Mouse (Mus musculus) kidney, postnatal 4 days (tissue): ENCODE measurements around the gene Trak1.
"Not testable (repeated sequence)": the region's sequence is repeated elsewhere in the genome, so short reads cannot be mapped to it uniquely, and the experiment has no call there.

Experiments used
- DNase-seq, 2 experiments: peaks; one replicate each; pipeline ENCODE4 v3.0.0; 2021; ENCODE audit warnings: mixed read lengths in 2 of 2

Trak1 gene

DNA sequence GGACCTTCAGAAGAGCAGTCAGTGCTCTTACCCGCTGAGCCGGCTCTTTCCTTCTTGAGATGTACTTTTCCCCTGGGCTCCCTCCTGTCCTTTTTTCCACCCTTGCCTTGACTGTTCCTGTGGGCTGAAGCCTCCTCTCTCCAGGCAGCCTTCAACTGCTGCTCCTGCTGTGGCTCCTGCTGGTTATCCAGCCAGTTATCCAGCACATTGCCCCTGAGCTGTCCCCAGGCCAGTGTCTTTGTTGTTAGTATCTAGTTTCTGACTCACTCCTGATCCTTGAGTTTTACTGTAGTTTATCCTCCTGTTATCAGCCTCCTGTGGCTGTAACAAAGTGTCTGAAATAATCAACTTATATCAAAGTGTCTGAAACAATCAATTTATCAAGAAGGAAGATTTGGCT is 23.8 kb downstream of the Trak1 start:
- DNase-seq, result no peak

DNA sequence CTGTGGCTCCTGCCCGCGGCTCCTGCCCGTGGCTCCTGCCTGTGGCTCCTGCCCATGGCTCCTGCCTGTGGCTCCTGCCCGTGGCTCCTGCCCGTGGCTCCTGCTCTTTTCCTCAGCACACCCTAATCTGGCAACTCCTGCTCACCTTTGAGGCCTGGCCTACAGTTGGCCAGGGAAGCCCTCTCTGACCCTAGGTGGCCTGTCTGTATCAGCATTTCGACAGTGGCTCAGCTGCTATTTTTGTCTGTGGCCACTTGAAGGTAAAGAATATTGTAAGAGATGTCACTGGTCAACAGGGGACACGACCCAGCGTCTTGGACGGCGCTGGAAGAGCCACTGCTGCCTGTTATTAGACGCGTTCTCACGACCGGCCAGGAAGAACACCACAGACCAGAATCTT is 24.7 kb downstream of the Trak1 start:
- DNase-seq, result no peak

DNA sequence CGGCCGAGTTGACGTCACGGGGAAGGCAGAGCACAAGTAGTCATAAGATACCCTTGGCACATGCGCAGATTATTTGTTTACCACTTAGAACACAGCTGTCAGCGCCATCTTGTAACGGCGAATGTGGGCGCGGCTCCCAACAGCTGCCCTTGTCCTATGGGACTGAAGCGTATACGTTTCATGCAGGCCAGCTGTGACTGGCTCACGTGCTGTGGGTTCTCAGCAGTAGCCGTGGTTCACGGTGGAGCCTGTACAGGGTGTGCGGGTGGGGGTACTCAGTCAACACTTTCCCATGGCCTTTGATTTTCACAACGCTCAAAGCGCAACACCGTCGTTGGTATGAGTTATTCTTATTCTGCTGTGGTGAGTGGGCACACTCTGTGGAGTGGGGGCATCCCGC is 31.0 kb downstream of the Trak1 start:
- not testable (repeated sequence) for DNase-seq

DNA sequence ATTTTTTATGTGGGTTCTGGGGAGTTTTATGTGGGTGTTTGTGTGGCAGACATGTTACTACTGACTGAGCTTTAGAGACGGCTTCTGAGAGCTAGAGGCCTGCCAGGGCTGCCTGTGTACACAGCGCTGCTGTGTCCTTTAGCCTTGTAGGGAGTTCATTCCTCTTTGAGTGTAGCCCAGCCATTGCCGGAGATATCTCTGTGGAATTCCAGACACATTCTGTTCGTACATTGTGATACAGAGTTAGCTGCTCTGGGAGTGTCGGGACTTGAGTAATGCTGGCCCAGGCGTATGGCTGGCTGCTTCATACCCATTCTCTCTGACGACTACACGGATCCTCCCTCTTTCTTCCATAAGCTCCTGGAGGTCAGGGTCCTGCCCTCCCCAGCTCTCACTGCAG is 31.9 kb downstream of the Trak1 start:
- no peak for DNase-seq

DNA sequence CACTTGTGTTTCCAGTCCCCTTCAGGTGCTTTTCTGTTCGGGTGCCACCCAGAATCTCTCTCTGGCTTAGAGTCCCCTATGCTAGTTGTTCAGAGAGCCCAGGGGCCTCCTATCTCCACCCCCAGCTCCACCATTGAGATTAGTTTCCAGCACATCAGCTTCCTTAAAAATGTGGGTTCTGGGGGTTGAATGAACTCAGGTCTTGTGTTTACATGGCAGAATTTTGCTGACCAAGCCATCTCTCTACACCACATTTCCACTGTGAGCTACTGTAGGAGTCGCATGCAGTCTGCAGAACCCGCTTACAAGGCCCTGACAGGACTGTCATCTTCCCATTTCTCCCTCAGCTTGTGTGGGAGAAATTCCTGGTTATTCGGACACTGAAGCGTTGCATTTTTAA is 32.8 kb downstream of the Trak1 start:
- DNase-seq, result no peak

DNA sequence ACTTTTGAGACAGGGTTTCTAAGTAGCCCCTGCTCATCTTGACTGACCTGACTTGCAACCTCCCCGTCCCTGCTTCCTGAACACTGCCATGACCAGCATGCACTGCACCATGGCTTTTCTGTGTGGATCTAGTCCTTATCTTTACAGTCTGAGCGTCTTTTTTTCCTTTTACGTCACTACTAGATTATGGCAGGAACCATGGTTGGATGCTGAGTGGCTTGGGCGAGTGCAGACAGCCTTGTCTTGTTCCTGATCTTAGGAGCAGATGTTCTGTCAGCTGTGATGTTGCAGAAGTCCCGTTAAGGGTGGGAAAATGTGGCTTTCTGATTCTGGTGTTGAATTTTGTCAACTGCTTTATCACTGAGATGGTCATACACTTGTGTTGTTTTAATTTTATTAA is 34.1 kb downstream of the Trak1 start:
- DNase-seq, result peak in 1 of 2 experiments; percentile 29

DNA sequence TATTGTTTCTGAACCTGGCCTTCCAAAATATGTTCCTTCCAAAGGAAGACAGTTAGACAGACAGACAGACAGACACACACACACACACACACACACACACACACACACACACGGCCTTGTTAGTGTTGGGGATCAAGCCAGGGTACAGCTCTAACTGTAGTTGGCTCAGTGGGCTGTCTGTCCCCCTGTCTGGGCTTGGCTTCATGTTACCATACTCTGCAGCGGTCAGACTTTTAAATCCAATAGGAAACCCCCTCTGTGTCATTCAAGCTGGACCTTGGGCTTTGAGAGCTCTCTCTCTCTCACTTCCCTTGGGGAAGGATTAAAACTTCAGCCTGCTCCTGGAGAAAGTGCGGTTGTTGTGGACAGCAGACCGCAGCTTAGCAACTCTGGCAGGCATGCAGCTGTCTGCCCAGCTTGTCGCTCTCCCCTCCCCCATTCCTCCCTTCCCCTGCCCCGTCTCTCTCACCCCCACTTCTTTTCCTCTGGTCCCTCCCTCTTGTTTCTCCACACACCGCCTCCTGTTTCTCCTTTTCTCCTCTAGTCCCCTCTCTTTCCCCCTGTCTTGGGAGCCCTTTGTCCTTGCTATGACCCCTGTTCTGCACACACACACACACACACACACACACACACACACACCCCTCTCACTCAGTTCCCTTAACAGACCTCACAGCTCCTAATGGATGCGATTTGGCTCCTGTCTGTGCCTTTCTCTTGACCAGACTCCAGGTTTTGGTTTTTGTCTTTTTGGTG is 34.8 kb downstream of the Trak1 start:
- DNase-seq, result peak; percentile 73 to 86

DNA sequence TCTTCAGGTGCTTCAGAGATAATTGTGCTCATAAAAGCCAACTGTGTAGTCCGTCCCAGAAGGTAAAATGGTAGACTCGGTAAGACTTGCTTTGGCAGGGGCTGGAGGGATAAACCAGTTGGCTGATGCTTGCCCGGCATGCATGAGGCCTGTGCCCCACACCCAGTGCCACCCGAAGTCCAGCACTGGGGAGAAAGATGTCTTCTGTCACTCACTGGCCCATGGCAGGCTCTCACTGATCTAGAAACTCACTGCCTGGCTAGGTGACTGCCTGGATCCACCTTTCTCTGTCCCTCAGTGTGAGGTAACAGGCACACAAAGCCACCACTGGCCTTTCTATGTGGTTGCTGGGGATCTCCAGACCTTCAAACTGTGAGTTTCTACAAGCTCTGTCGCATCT is 36.3 kb downstream of the Trak1 start:
- no peak for DNase-seq

DNA sequence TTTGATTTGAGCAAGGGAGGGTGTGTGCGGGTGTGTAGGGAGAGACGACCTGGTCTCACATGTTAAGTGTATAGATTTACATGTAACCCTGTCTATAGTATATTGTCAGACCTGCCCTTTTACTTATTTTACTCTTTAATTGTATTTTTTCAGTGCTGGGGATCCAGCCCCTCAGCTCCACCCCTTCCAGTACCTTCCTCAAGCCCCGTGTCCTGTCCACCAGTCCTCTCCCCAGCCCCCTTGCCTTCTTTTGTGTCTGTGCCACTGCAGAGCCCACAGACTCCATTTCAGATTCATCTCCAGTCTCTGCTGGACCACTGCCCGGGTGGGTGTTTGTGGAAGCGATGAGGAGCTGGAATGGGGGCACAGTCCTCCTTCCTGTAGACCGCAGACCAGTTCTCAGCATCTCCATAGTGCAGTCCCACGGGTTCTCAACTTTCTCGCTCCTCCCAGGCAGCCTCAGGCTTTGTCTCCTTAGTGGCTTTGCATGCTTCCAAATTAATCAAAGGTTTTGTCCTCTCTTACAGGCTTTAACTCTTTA is 37.1 kb downstream of the Trak1 start:
- no peak for DNase-seq

DNA sequence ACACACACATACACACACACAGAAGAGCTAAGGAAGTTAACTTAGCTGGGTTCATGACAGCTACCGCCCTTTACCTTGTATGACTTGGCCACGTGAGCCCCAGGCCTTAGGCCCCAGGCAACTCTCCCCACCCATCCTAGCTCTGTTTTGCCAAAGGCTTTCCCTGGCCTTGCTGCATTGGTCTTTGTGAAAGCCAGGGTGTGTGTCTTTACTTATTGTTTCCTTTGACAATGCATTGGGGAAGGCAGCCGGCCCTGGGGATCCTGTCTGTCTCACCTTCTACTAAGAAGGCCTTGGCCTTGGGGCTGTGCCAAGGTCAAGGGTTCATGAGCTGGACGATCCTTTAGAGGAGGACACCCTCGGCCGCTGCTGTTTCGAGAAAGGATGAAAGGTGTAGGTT is 38.3 kb downstream of the Trak1 start:
- DNase-seq, result peak; percentile 44 to 60

DNA sequence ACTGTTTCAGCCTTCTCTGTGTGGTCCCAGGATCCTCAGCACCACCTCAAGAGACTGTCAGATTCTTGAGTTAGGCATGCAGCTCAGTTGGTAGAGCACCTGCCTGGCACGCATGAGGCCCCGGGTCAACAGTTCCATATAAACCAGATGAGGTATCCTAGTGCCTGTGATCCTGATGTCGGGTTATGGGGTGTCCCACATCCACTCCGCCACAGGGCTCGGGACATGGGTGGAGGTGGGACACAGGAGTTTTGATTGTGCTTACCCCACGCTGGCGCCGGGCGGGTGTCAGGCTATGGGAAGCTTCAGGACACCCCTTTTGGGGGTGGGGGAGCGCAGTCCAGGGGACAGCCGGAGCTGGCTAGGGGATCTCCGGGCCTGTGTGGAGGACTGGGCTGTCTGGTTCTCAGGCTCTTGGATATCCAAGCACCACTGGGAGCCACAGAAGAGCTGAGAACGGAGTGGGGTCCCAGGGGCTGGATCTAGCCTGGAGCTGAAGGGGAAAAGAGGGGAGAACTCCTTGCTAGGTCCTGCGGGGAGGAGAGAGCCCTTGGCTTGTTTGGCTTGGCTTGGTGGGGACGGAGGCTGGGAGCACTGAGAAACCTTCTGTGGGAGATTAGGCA is 39.1 kb downstream of the Trak1 start:
- DNase-seq, result no peak

DNA sequence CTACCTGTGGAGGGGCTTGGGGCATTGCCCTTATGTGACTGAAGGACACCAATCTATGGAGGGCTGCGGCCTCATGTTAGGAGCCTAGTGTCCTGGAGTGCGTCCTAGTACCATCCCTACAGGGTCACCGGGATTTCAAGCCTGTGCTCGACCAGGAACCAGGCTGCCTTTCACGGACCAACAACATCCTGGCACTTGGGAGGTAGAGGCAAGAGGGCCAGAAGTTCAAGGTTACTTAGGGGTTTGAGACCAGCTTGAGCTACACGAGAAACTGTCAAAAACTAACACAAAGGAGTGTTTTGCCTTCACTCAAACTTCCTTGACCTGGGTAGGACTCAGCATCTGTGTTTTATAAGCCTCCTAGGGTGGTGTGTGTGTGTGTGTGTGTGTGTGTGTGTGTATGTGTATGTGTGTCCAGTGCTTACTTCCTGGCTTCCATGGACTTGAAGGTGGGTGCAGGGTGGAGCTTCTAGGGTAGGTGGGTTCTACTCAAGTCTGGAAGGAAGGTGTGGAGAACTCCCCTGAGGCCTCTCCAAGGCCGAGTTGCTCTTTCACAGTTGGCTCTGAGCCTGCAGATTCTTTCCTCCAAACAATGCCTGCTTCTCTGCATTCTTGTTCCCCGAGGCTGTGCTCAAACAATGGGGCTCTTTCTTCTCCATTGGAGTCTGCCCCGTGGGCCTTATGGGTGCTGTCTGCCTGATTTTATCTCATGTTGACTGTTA is 40.1 kb downstream of the Trak1 start:
- DNase-seq, result peak in 1 of 2 experiments; percentile 40

DNA sequence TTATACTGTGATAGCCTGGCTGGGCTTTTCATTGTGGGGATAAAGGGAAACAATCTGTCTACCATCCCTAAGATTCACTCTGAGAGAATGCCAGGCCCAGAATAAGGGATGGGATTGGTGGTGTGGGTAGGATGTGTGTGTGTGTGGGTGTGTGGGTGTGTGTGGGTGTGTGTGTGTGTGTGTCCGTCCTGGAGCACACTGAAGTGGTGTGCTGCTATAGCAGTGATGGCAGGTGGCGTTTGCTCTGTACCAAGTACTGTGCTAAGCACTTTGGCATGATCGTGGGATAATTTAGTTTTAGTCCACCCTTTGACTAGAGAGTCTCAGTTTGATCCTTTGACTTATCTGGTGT is 40.6 kb downstream of the Trak1 start:
- DNase-seq, result no peak

DNA sequence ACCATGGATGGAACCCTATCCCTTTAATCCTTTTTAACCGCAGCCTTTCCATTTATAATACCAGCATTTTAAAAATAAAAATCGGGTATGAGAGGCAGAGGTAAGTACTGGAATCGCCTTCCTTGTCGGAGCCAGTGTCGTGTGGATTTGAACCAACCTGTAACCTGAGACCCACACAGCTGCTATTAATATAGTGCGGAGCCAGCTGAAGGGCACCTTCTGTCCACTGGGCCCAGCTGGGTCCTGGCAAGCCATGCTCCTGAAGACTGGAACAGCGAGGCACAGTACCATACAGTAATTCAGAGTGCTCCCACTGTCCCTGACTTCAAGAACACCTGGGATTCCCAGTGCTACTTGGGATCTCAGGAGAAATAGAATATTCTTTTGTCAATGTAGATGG is 44.5 kb downstream of the Trak1 start:
- no peak for DNase-seq

DNA sequence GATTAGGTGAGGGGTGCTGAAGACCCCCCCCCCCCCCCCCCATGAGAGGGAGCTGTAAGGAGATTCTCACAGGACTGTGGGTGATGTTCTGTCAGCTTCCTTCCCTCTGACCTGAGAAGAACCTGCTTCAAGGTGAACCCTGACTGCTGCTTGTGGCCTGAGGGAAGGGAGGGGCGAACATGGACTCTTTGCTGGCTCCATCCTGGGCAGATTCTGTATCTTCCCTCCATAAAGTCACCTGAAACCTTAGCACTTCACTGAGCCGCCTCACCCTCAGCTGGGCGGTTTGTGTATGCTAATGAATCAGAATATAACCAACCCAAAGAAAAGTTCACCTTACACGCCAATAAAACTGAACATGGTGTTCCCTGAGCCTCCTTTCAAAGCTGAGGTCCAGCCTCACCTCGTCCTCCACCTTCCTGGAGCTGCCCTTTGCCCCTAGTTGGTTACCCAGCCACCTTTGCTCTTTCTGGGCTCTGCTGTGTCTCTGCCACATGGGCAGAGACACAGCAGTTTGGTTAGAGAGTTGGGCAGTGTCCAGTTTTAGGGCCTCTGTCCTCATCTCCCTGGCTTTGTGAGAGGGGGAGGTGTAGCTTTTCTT is 45.3 kb downstream of the Trak1 start:
- no peak for DNase-seq

DNA sequence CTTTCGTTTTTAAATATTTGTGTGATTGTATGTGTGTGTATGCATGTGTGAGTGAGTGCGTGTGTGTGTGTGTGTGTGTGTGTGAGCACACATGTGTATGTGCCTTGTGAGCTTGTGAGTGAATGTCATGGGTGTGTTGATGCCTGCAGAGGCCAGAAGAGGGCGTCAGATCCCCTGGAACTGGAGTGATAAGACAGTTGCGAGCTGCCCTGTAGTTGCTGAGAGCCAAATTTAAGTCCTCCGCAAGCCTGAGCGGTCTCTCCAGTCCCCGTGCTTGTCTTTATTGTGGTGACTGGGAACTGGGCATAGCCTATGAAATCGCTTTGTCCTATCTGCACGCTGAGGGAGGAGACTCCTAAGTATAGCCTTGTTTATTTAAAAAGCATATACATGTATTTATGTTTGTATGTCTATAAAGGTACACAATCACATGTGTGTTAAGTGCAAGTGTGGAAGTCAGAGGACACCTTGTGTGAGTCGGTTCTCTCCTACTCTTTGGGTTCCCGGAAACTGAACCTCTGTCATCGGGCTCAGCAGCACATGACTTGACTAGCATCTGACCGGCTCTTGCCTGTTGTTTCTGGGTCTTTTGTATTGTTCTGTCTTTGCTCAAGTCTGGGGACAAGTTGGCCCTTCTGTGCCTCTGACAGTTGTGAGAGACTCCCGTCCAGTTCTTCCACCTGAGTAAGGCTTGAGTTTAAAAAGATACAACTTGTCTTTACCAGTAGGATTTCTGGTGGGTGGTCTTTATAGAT is 46.0 kb downstream of the Trak1 start:
- DNase-seq, result peak in 1 of 2 experiments; percentile 10

DNA sequence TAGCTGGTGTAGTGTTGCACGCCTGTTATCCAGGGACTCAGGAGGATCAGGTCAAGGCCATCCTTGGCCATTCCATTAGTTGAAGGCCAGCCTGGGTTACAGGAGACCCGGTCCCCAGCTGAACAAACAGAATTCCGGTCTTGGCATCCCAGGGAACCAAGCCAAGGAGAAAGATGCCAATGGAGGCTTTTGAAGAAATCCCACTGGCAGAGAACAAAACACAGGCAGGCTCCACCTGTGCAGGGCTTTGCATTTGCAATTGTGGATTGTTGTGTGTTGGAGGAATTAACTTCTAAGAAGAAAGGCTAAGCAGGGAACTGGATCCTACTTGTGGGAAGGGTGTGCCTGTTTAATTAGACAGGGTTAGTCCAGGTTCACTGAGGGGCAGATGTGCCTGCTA is 47.0 kb downstream of the Trak1 start:
- no peak for DNase-seq

DNA sequence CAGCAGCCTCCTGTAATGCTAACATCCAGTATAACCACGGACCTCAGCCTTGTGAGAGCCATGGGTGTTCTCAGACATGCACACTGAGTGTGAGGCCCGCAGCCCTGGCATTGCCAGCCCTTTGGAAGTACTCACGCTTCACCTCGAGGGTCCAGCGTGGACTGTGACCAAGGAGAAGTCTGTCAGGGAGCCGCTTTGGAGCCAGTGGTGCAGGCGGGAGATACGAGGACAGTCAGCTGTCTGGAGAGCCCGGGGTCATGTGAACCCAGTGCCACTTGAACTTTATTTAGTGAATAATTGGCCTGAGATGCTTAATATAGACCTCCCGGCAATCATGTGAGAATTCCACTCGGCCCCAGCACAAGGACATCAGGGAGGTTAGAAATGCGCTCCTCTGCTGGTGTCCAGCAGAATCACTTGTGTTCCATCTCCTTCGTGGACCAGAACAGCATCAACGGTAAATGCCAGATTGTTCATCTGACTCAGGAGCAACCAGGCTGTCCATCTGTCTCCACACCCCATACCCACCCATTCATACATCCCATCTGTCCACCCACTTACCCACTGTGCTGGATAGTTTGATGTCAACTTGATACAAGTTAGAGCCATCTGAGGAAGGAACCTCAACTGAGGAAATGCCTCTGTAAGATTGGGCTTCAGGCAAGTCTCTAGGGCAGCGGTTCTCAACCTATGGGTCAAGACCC is 48.3 kb downstream of the Trak1 start:
- peak in 1 of 2 experiments; percentile 57 for DNase-seq

DNA sequence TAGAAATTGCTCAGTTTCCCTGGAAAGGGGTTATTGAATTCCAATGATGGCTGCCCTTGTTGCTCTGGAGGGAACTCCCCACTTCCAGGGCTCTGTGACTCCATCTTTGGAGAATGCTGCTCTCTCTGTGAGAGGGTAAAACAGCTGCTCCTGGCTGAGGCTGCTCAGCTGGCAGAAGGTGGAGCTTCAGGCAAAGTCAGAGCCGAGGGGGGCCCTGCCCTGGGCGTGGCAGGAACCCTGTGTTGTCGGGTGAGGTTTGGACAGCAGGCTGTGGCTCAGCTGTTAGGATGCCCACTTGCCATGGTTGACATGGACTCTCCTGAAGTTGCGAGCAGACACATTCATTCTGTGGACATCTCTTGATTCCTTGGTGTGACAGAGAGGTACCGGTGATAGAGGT is 49.3 kb downstream of the Trak1 start:
- DNase-seq, result no peak

DNA sequence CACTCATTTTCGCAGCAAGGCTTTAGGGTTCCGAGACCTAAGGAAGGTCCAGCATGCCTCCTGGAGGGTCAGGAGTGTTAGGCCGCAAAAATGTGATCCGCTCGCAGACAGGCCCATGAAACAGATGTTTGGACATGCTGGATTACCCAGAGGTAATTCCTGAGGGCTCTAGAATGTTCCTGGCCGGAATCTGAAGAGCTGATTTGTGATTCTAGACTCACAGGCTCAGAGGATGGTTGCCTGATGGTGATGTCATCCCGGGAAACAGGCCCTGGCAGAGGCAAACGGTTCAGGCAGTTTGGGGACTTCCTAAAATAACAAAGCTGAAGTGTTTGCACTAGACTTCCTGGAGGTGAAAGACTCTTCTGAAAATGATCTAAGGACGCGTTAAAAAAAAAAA is 50.7 kb downstream of the Trak1 start:
- peak in 1 of 2 experiments; percentile 60 for DNase-seq

DNA sequence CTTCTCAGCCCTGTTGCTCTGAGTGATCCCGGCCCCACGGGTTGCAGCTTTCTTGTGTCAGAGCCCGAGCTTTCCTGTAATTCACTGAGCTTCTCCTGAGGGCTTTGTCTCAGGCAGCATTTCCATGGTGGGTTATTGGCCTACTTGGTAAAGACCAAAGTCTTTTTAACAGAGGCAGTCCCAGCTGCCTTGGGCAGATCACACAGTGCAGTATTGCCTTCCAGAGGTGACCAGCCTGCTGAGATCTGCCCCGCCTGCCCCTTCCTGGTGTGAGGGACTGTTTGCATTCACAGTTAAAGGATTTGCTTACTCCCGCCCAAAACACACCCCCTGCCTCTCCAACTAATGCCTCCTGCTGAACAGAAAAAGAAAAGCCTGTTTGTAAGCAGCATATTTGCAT is 51.2 kb downstream of the Trak1 start:
- DNase-seq, result peak in 1 of 2 experiments; percentile 66

DNA sequence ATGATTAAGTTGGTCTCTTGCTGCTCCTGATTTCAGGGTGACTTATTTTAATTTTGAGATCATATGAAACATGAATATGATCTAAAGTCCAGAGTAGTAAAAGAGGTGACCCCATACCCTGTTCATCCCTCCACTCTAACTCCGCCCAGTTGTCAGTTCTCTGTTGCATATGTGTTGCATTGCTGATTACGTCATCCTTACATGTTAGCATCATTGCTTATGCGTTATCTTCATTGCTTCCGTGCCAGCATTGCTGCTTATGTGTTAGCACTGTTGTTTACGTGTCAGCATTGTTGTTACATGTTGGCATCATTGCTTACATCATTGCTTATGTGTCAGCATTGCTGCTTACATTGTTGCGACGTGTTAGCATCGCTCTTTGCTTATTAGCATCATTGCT is 51.8 kb downstream of the Trak1 start:
- no peak for DNase-seq
